Mouse (Mus musculus) bone marrow macrophage, adult 2 months (primary cell): ENCODE data around the gene Mfap3l.

Experiments
- CTCF ChIP-seq: IDR thresholded peaks from 2 replicates; pipeline ENCODE4 v1.5.1; 2012; ENCODE audit warnings: low read depth, mild to moderate bottlenecking, low read length, moderate library complexity
- POLR2A ChIP-seq: IDR thresholded peaks from 2 replicates; pipeline ENCODE4 v1.6.1; 2012; ENCODE audit warnings: mild to moderate bottlenecking, low read depth, low read length, borderline replicate concordance

DNA sequence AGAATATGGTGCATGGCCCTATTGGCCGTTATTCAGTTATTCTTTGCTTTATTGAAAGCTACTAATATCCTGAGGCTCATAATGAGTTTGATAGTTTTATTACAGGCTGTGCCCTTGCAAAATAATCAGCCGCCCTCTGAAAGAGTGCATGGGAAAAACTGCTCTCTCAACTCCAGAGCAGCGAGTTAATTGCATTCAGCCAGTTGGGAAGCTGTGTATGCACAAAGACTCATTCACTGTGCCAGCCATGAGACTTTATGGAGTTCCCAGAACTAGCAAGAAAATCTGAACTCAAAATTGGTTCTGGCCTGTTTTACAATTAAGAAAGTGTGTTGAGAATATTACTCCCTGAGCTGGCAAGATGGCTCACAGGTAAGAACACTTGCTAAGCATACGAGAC lies 12.5 kb downstream of the Mfap3l start:
- TF ChIP-seq CTCF (no peak), POLR2A (no peak)
